Mouse (Mus musculus) forebrain, postnatal 0 days (tissue): ENCODE data around the gene Fancf. TPM values are rescaled to one million over a fixed set of nuclear protein-coding genes. Genes with fewer than 3 reads are reported as not detected.

ENCODE experiments used
- ATAC-seq: fragments of 200-750 bp; cut with Nextera tagmentation; 2 replicates; pipeline ENCODE4 v1.8.0; 2017; ENCODE audit warnings: mild to moderate bottlenecking, moderate library complexity
- DNase-seq: peaks from one replicate; pipeline ENCODE4 v3.0.0-alpha.2; 2015
- H3K27ac ChIP-seq: fragments of 300-500 bp; sonication (generic); 2 replicates; pipeline ENCODE4 v1.5.1; 2014; ENCODE audit warnings: low read depth, mild to moderate bottlenecking, antibody characterized with exemption, low read length, moderate library complexity, mixed read lengths
- H3K27me3 ChIP-seq: fragments of 300-500 bp; sonication (generic); 2 replicates; pipeline ENCODE4 v1.6.1; 2014; ENCODE audit warnings: mild to moderate bottlenecking, low read length, mixed read lengths; ENCODE audit not compliant: insufficient read depth
- H3K36me3 ChIP-seq: fragments of 300-500 bp; sonication (generic); 2 replicates; pipeline ENCODE4 v1.6.1; 2014; ENCODE audit warnings: mild to moderate bottlenecking, moderate library complexity; ENCODE audit not compliant: insufficient read depth
- H3K4me1 ChIP-seq: fragments of 300-500 bp; sonication (generic); 2 replicates; pipeline ENCODE4 v1.6.1; 2014; ENCODE audit warnings: antibody characterized with exemption; ENCODE audit not compliant: insufficient read depth
- H3K4me2 ChIP-seq: fragments of 300-500 bp; sonication (generic); 2 replicates; pipeline ENCODE4 v1.6.1; 2014; ENCODE audit warnings: low read depth, mild to moderate bottlenecking, moderate library complexity
- H3K4me3 ChIP-seq: fragments of 300-500 bp; sonication (generic); 2 replicates; pipeline ENCODE4 v1.5.1; 2014; ENCODE audit warnings: low read depth, low read length, mixed read lengths
- H3K9ac ChIP-seq: fragments of 300-500 bp; sonication (generic); 2 replicates; pipeline ENCODE4 v1.6.1; 2014; ENCODE audit warnings: mild to moderate bottlenecking
- H3K9me3 ChIP-seq: fragments of 300-500 bp; sonication (generic); 2 replicates; pipeline ENCODE4 v1.6.1; 2016; ENCODE audit warnings: low read length
- CTCF ChIP-seq: sonication (generic); IDR thresholded peaks from 2 replicates; pipeline ENCODE4 v1.5.1; 2016; ENCODE audit warnings: antibody characterized with exemption, control low read depth, low read depth
- WGBS: fragments of 180-500 bp; shearing (Covaris S2); extraction: QIAGEN DNeasy Blood & Tissue Kit; methylation state at CpG from one replicate; pipeline ENCODE4 v1.1.7; 2014; 5-methylcytosine and 5-hydroxymethylcytosine counted together
- polyA plus RNA-seq: library from polyadenylated mRNA; unstranded; fragments of >200 nt; fragmentation: Nextera tagmentation; extraction: Ambion mirVana; gene quantifications from 2 replicates; pipeline ENCODE4 v1.2.1, GENCODE M21; 2015
- total RNA-seq: library from RNA; depleted of rRNA; stranded (reverse); fragments of >200 nt; gene quantifications from 2 replicates; pipeline ENCODE4 v1.2.3, GENCODE M21; 2014

The Fancf gene
- total and polyA plus RNA-seq, 2 experiments from 2014 or later, result 8.8 to 9.1 TPM

GRCm38 (mm10) chr7:51872041-51872440 is 10.0 kb upstream of the Fancf start:
- no peak overlapping the region for H3K4me3 ChIP-seq
- no peak for ATAC-seq
- no peaks in the 10 kb centered on the region; the same call in 1 of the 2 replicates for H3K36me3 ChIP-seq
- TF ChIP-seq CTCF, result no peak
- no peak overlapping the region for H3K4me2 ChIP-seq
- no peaks in the 10 kb centered on the region for H3K27me3 ChIP-seq
- H3K9ac ChIP-seq, result no peak overlapping the region
- no peak for DNase-seq
- no peaks in the 10 kb centered on the region for H3K4me1 ChIP-seq
- H3K9me3 ChIP-seq, result no peaks in the 10 kb centered on the region
- 82% methylated on average over 1 of the region's 1 CpGs for whole genome bisulfite sequencing
- no peak overlapping the region for H3K27ac ChIP-seq

GRCm38 (mm10) chr7:51867983-51868382 is 5.9 kb upstream of the Fancf start:
- no peak for TF ChIP-seq CTCF
- Histone ChIP-seq H3K36me3 (no peaks in the 10 kb centered on the region; the same call in 1 of the 2 replicates), H3K27me3 (no peaks in the 10 kb centered on the region), H3K9me3 (no peaks in the 10 kb centered on the region), H3K9ac (no peak overlapping the region), H3K4me1 (0 out of 2 replicates have a peak, but pooled peaks cover 1% of the 10 kb centered on the region), H3K27ac (no peak overlapping the region), H3K4me3 (no peak overlapping the region), H3K4me2 (no peak overlapping the region)
- DNase-seq, result no peak
- no peak for ATAC-seq
- WGBS, result 81% methylated on average over 1 of the region's 1 CpGs

GRCm38 (mm10) chr7:51865336-51865735 is 3.3 kb upstream of the Fancf start:
- Histone ChIP-seq H3K4me3 (no peak overlapping the region), H3K4me2 (no peak overlapping the region), H3K9me3 (no peaks in the 10 kb centered on the region), H3K9ac (no peak overlapping the region), H3K27ac (no peak overlapping the region), H3K36me3 (no peaks in the 10 kb centered on the region; the same call in 1 of the 2 replicates), H3K27me3 (no peaks in the 10 kb centered on the region), H3K4me1 (peaks cover 10% of the 10 kb centered on the region; the same call in 1 of the 2 replicates)
- WGBS, result 66% methylated on average over 1 of the region's 1 CpGs
- no peak for TF ChIP-seq CTCF
- DNase-seq, result no peak
- no peak for ATAC-seq

- no peaks in the 10 kb centered on the region; the same call in 1 of the 2 replicates for H3K36me3 ChIP-seq
- DNase-seq, result no peak
- 0 out of 2 replicates have a peak overlapping the region, but pooled peaks have one; percentile 81 for H3K9ac ChIP-seq
- no peak overlapping the region for H3K27ac ChIP-seq
- H3K27me3 ChIP-seq, result no peaks in the 10 kb centered on the region
- H3K4me3 ChIP-seq, result peak overlapping the region; percentile 81
- peak overlapping the region; percentile 87 for H3K4me2 ChIP-seq
- 80% methylated on average over 3 of the region's 3 CpGs for WGBS
- ATAC-seq, result no peak
- peaks cover 10% of the 10 kb centered on the region; the same call in 1 of the 2 replicates for H3K4me1 ChIP-seq
- H3K9me3 ChIP-seq, result no peaks in the 10 kb centered on the region
- no peak for TF ChIP-seq CTCF
These were observed 775 bp upstream of the Fancf start for GRCm38 (mm10) chr7:51862842-51863241.

GRCm38 (mm10) chr7:51861250-51862096 is 594 bp downstream of the Fancf start, which contains the start of gene Gas2:
TSS of gene Gas2 (plus strand) at chr7:51862015.
- H3K9me3 ChIP-seq, result no peaks in the 10 kb centered on the region

GRCm38 (mm10) chr7:51851890-51852507 is 10.1 kb downstream of the Fancf start:
- peak; percentile 63 for ATAC-seq
- WGBS, result 71% methylated on average over 5 of the region's 5 CpGs

More at GRCm38 (mm10) chr7:51861250-51862096, 594 bp downstream of the Fancf start, which contains the start of gene Gas2:
- DNase-seq (peak; percentile 96), ATAC-seq (peak; percentile 85)
- H3K9ac ChIP-seq, result peak within 1 kb of the TSS; percentile 81
- H3K36me3 ChIP-seq, result no peaks in the 10 kb centered on the region
- 6% methylated on average over 104 of the region's 105 CpGs for WGBS
- H3K4me2 ChIP-seq, result peak within 1 kb of the TSS; percentile 87
- peak within 1 kb of the TSS; percentile 100 for H3K27ac ChIP-seq
- peak within 1 kb of the TSS; percentile 81 for H3K4me3 ChIP-seq
- TF ChIP-seq CTCF, result no peak
- H3K4me1 ChIP-seq, result peaks cover 10% of the 10 kb centered on the region; the same call in 1 of the 2 replicates
- no peaks in the 10 kb centered on the region for H3K27me3 ChIP-seq

More at GRCm38 (mm10) chr7:51851890-51852507, 10.1 kb downstream of the Fancf start:
- Histone ChIP-seq H3K36me3 (no peaks in the 10 kb centered on the region), H3K4me3 (no peak overlapping the region), H3K27me3 (no peaks in the 10 kb centered on the region), H3K9ac (no peak overlapping the region), H3K4me2 (no peak overlapping the region), H3K4me1 (no peaks in the 10 kb centered on the region), H3K9me3 (no peaks in the 10 kb centered on the region), H3K27ac (no peak overlapping the region)
- no peak for TF ChIP-seq CTCF
- peak; percentile 31 for DNase-seq
